Mouse (Mus musculus) adrenal gland, adult 8-10 months (tissue): ENCODE measurements around the gene Nrsn2. TPM values are rescaled to one million over a fixed set of nuclear protein-coding genes. Genes with fewer than 3 reads are reported as not detected.
A peak's percentile ranks its signal among the peaks of the same experiment; 100 is the strongest.

Experiments used
- DNase-seq: peaks from one replicate; pipeline ENCODE4 v3.0.0; 2022
- total RNA-seq, 4 experiments: library from RNA; stranded (reverse); gene quantifications; 2 replicates each; pipeline ENCODE4 v1.2.4; 2022

Nrsn2 gene
- total RNA-seq, 4 experiments from 2014 or later, result 5.3 to 11.3 (median 8.1) TPM

DNA sequence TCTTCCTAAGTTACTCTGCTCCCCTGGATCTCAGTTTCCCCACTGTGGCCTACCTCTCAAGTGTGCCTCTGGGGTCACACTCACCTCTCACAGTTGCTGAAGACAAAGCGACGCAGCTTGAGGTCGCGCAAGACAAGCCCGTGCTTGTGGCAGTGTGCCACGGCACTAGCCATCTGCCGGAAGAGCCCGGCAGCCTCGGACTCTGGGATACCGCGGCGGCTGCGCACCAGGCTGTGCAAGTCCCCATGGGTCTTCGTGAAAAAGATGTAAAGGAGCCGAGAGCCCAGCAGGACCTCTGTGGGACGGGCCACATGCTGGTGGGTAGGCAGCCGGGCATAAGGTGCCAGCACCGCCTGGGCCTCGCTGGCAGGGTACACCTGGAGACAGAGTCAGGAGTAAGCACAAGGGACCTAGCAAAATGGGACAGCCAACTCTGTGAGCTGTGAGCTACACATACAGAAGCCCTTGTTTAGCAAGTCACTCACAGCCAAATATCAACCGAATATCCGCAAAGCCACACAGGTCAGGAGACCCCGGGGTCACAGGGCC is 36.7 kb downstream of the Nrsn2 start:
- DNase-seq, result no peak

- DNase-seq, result no peak
Measured at GRCm38 (mm10) chr2:152338319-152338718, 38.1 kb downstream of the Nrsn2 start.

DNA sequence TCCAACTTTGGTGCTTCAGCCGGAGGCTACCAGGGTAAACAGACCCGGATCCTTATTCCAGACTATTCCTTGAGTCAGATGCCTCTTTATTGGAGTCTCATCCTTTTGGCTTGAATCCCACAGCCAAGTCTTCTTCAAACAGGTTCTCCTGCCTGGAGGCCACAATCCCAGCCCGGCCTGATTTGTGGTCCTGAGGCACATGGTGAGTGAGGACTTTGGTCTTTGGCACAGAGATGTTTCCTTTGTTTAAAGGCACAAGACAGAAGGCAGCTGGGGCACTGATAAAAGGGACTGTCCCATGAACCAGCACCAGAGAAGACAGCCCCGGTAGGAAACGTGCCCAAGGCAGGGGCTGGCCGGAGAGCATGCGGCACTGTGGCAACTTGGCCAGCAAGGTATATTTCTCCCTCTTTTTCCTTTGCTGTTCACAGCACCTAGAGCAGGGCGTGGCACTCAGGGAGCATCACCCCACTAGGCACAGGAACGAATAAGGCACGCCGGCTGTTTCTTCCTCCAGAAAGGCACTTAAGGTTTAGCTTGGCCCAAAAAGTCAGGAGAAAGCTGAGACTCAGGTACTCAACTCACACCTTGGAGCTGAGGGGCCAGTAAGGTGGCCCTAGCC is 38.7 kb downstream of the Nrsn2 start:
- DNase-seq, result no peak

DNA sequence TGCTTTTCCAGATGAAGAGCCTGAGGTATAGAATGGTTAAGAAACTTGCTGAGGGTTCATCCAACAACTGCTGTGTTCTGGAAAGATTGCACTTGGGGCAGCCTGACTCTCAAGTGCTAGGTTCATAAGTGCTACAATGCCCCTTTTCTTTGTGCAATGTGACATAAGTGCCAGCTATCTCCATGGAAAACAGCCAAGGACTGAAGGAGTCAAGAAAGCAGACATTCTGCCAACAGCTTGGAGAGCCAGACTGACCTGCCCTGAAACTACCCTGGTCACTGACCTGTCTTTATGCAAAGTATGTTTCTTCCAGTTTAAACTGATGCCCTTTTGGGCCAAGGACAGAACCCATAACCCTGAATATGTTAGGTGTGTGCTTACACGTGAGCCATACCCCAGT is 39.6 kb downstream of the Nrsn2 start:
- DNase-seq, result no peak

GRCm38 (mm10) chr2:152335289-152335820 is 41.1 kb downstream of the Nrsn2 start:
- DNase-seq, result no peak

DNA sequence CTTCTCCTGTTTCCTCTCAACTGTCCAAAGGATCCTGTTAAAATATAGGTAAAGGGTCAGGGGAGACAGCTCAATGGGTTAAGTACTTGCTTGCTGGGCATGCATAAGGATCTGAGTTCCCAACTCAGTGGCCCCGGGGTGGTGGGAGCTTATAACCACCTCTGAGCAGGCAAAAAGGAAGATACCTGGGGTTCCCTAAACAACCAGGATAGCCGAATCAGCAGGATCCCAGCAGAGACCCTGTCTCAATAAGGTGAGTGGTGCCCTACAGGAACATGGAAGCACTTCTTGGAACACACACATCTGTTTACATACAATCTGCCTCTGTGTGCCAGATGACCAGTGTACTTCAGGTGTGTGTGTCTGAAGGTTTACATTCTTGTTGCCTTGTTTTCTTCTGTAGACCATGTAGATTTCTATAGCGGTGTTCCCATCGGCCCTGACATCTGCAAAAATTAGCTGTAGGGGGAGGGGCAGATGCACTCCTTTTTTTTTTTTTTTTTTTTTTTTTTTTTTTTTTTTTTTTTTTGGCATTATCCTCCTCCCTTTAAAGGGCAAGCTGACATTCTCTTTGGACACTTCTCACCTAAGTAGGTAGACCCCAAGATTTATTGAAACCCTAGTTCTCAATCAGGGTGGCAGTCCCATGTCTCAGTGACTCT is 43.0 kb downstream of the Nrsn2 start:
- no peak for DNase-seq

GRCm38 (mm10) chr2:152332101-152332825 is 44.2 kb downstream of the Nrsn2 start, which contains the start of gene Rbck1:
Gene Rbck1, minus strand, starts transcription at chr2:152332653.
- DNase-seq, result peak; percentile 89

DNA sequence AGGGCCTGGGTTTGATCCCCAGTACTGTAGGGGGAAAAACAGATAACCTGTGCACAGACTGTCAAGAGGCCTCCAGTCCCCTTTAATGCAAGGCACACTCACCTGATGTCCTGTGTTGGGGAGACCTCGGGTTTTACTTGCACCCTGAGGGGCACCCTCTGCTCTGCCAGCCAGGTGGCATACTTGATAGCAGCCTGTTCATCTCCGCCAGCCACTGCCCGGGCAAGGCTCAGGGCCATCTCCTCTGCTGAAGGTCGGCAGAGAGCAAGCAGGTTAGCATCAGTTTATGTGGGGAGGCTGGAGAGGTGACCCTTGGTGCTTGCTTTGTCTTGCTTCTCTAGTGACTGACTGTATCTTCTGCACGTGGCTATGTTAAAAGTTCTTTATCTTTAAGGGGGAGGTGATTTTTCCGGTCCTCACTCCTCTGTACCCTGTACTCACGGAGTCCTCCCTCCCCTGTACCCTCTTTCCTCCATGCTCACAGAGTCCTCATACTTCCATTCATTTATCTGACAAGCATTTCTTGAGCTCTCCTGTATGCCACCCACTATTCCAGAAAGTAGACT is 45.5 kb downstream of the Nrsn2 start:
- DNase-seq, result no peak

GRCm38 (mm10) chr2:152327980-152328379 is 48.5 kb downstream of the Nrsn2 start:
- DNase-seq, result no peak

- peak; percentile 69 for DNase-seq
Measured at GRCm38 (mm10) chr2:152326654-152327053, 49.8 kb downstream of the Nrsn2 start.

DNA sequence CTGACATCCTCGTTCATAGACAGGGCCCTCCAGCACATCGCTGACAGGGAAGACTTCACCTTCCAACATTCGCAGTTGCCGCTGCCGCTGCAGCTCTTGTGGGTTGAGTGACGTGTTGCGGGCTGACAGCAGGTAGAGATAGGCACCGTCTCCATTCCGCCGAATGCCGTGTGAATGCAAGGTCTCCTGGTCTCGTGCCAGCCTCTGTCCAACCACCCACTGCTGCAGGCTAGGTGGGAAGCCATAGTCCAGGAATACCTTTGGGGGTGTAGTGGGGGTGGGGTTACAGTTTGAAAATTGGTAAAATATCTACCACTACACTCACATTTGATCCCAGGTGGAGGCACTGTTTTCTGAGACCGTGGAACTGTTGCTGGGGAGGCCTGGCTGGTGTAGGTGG is 50.3 kb downstream of the Nrsn2 start:
- DNase-seq, result no peak

GRCm38 (mm10) chr2:152324842-152325241 is 51.6 kb downstream of the Nrsn2 start:
- no peak for DNase-seq

DNA sequence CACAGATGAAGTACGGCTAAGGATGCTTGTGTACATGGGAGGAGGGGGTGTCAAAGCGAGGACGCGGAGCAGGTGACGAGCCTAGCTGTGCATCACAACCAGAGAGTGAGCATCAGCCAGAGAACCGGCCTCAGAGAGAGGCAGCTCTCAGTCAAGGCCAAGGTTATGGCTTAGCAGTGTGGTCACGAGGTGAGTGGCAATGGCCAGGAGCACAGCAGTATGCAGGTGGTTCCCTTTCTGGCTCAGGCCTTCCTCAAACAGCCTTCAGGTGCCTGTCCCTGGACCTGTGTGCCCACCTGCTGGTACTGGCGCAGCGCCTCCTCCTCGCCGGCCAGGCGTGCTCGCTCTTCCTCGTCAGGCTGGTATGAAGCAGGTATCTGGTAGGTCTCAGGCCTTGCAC is 52.5 kb downstream of the Nrsn2 start:
- DNase-seq, result peak; percentile 72

DNA sequence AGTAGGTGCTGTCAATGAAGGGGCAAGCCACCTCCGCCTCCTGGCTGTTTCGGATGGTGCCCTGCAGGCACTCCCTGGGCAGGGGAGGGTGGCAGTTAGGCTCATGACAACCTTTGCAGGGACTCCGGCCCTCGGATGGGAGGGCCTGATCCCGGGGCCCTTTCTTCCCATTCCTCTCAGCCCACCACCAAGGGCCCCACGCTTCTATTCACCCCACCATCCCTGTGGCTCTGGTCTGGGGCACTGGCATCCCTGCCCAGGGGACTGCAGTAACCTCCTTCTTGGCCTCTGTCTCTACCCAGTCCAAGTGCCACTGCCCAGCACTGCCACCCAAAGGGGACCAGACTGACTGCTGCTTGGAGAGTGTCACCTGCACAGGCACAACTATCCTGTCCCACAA is 54.2 kb downstream of the Nrsn2 start:
- no peak for DNase-seq

- no peak for DNase-seq
Measured at GRCm38 (mm10) chr2:152321558-152321957, 54.9 kb downstream of the Nrsn2 start.

Other genes starting within 250 kb of the Nrsn2 start
- gene Tcf15, start 233.1 kb downstream of the Nrsn2 start, total RNA-seq, result 1 to 10 TPM; 1.5 to 4.1 (median 3.0) TPM
- gene Csnk2a1, start 149.8 kb downstream of the Nrsn2 start, total RNA-seq, result 100 to 1,000 TPM in 3 of 4 experiments, 10 to 100 TPM in 1; 91.6 to 116 (median 107) TPM
- gene Tbc1d20, start 82.8 kb downstream of the Nrsn2 start, total RNA-seq, result 100 to 1,000 TPM; 143 to 157 (median 143) TPM
- gene Rbck1, start 44.0 kb downstream of the Nrsn2 start, total RNA-seq, result 100 to 1,000 TPM; 120 to 169 (median 145) TPM
- gene Trib3, start 32.6 kb downstream of the Nrsn2 start, total RNA-seq, result 10 to 100 TPM in 2 of 4 experiments, 1 to 10 TPM in 2; 2.8 to 11.3 (median 6.9) TPM
- gene Sox12, start 21.4 kb upstream of the Nrsn2 start, total RNA-seq, result 10 to 100 TPM in 3 of 4 experiments, 1 to 10 TPM in 1; 9.9 to 16.8 (median 12.6) TPM
- 10 to 100 TPM in 1 of 4 experiments, 1 to 10 TPM in 3; 7.9 to 11.2 (median 9.2) TPM for gene Zcchc3, start 38.4 kb upstream of the Nrsn2 start, total RNA-seq
- under 1 TPM; 0.32 to 0.51 (median 0.42) TPM for gene 6820408C15Rik, start 38.9 kb upstream of the Nrsn2 start, total RNA-seq
- not detected for gene Defb23, start 88.0 kb upstream of the Nrsn2 start, total RNA-seq
- not detected for gene Defb20, start 100.4 kb upstream of the Nrsn2 start, total RNA-seq
- gene Defb22, start 113.5 kb upstream of the Nrsn2 start, total RNA-seq, result not detected
- gene Defb26, start 135.1 kb upstream of the Nrsn2 start, total RNA-seq, result not detected
- not detected for gene Defb28, start 141.6 kb upstream of the Nrsn2 start, total RNA-seq
- not detected for gene Defb29, start 163.5 kb upstream of the Nrsn2 start, total RNA-seq
- gene Gm17416, start 192.7 kb upstream of the Nrsn2 start, total RNA-seq, result not detected
- gene Defb21, start 196.1 kb upstream of the Nrsn2 start, total RNA-seq, result not detected
- not detected for gene Defb19, start 203.7 kb upstream of the Nrsn2 start, total RNA-seq
- not detected for gene Defb45, start 222.8 kb upstream of the Nrsn2 start, total RNA-seq
- 1 to 10 TPM in 1 of 4 experiments, under 1 TPM in 1, not detected in 2; 0.86 to 1.5 TPM for gene Defb36, start 227.7 kb upstream of the Nrsn2 start, total RNA-seq
- gene Defb25, start 246.4 kb upstream of the Nrsn2 start, total RNA-seq, result 1 to 10 TPM in 2 of 4 experiments, not detected in 2; 1.9 to 2.2 TPM